Comparison of ENCODE assay signal across 7 mouse cellular contexts in genomic region chr2:30720291-30720690, GRCm38 (mm10).
A peak's percentile ranks its signal among the peaks of the same experiment; 100 is the strongest.
DNase-seq lines count a peak whose midpoint lies in the region; ATAC-seq and TF ChIP-seq lines count a peak whose summit lies in the region.

No protein-coding gene starts in this region.

- no peak for ATAC-seq in forebrain, embryonic 12.5 days (ENCODE audit: low FRiP score)
- no peak for ATAC-seq in intestine, postnatal 0 days
- no peak for ATAC-seq in neural tube, embryonic 15.5 days (ENCODE audit: low FRiP score)

- no peak for TF ChIP-seq CTCF in left cerebral cortex, adult 2 months (IDR thresholded peaks at IDR 0.05)
- TF ChIP-seq CTCF in intestine, postnatal 0 days (IDR thresholded peaks at IDR 0.05; ENCODE audit: low read depth): no peak

- H3K4me2 ChIP-seq in forebrain, embryonic 12.5 days: peak overlapping the region; percentile 68
- H3K4me2 ChIP-seq in intestine, postnatal 0 days (replicated peaks; ENCODE audit: low read depth): peak overlapping the region; percentile 65
- peak overlapping the region; percentile 59 for H3K4me2 ChIP-seq in neural tube, embryonic 15.5 days

- intact Hi-C loops in left cerebral cortex, adult 2 months (cut with DNase I): loop anchor here (5.0 kb wide), 1 partner anchor 72 kb away; no protein-coding TSS in a partner anchor
- intact Hi-C loops in left cerebral cortex, postnatal 10 days (cut with DNase I): no loop called here

- peak in 1 of 2 experiments; percentile 15 for DNase-seq in left cerebral cortex, adult 2 months (ENCODE audit: extremely low spot score in 1 of 2, low spot score in 2 of 2)
- no peak for DNase-seq in left cerebral cortex, adult 9 months (ENCODE audit: low spot score in 2 of 2)
- no peak for DNase-seq in left cerebral cortex, postnatal 10 days (ENCODE audit: extremely low spot score in 1 of 2, low spot score in 2 of 2)
- DNase-seq in thymus, postnatal 36 days: no peak

- no peak overlapping the region for H3K4me3 ChIP-seq in left cerebral cortex, adult 2 months
- 0 out of 2 replicates have a peak overlapping the region, but pooled peaks have one; percentile 27 for H3K4me3 ChIP-seq in forebrain, embryonic 12.5 days (replicated peaks)
- H3K4me3 ChIP-seq in intestine, postnatal 0 days (ENCODE audit: low read depth, low read length): no peak overlapping the region
- H3K4me3 ChIP-seq in neural tube, embryonic 15.5 days (replicated peaks): no peak overlapping the region

- H3K27me3 ChIP-seq in forebrain, embryonic 12.5 days: no peaks in the 10 kb centered on the region
- no peaks in the 10 kb centered on the region for H3K27me3 ChIP-seq in intestine, postnatal 0 days (replicated peaks; ENCODE audit: control insufficient read depth, insufficient read depth, low read length)
- no peaks in the 10 kb centered on the region for H3K27me3 ChIP-seq in neural tube, embryonic 15.5 days (replicated peaks)

- H3K9ac ChIP-seq in forebrain, embryonic 12.5 days: peak overlapping the region; percentile 82
- 0 out of 2 replicates have a peak overlapping the region, but pooled peaks have one; percentile 7 for H3K9ac ChIP-seq in intestine, postnatal 0 days (ENCODE audit: low read depth, low read length)
- H3K9ac ChIP-seq in neural tube, embryonic 15.5 days (replicated peaks): peak overlapping the region; percentile 49

- peak overlapping the region; percentile 100 for H3K27ac ChIP-seq in left cerebral cortex, adult 2 months
- peak overlapping the region; percentile 100 for H3K27ac ChIP-seq in forebrain, embryonic 12.5 days
- H3K27ac ChIP-seq in intestine, postnatal 0 days (ENCODE audit: low read depth, low read length): peak overlapping the region; percentile 83
- H3K27ac ChIP-seq in neural tube, embryonic 15.5 days (replicated peaks): peak overlapping the region; percentile 98

- H3K36me3 ChIP-seq in forebrain, embryonic 12.5 days (replicated peaks): no peaks in the 10 kb centered on the region
- no peaks in the 10 kb centered on the region for H3K36me3 ChIP-seq in intestine, postnatal 0 days (ENCODE audit: control insufficient read depth, insufficient read depth)
- H3K36me3 ChIP-seq in neural tube, embryonic 15.5 days: no peaks in the 10 kb centered on the region

- H3K4me1 ChIP-seq in forebrain, embryonic 12.5 days: peaks cover 95% of the 10 kb centered on the region
- peaks cover 22% of the 10 kb centered on the region for H3K4me1 ChIP-seq in intestine, postnatal 0 days (replicated peaks; ENCODE audit: control insufficient read depth, insufficient read depth, low read length)
- H3K4me1 ChIP-seq in neural tube, embryonic 15.5 days: peaks cover 88% of the 10 kb centered on the region

- H3K9me3 ChIP-seq in forebrain, embryonic 12.5 days: no peaks in the 10 kb centered on the region
- H3K9me3 ChIP-seq in intestine, postnatal 0 days (ENCODE audit: control insufficient read depth): no peaks in the 10 kb centered on the region
- no peaks in the 10 kb centered on the region for H3K9me3 ChIP-seq in neural tube, embryonic 15.5 days (replicated peaks)

- 22% methylated on average over 5 of the region's 5 CpGs for WGBS in forebrain, embryonic 12.5 days
- WGBS in intestine, postnatal 0 days: 65% methylated on average over 5 of the region's 5 CpGs
- 19% methylated on average over 5 of the region's 5 CpGs for WGBS in neural tube, embryonic 15.5 days

Comparison
In these comparisons a context has a peak if more than half of its experiments do, and no peak if none do; other contexts are left out.
1. H3K9ac ChIP-seq: peak in every context shown above with its lines; median percentile 82 in forebrain, embryonic 12.5 days; 49 in neural tube, embryonic 15.5 days; 7 in intestine, postnatal 0 days.